Mouse (Mus musculus) brain, embryonic 14.5 days (tissue): Measurements from ENCODE around the gene Ly86.

ENCODE experiments used
- CTCF ChIP-seq: fragments of 200-500 bp; IDR thresholded peaks from 2 replicates; pipeline ENCODE4 v1.5.1; 2012; ENCODE audit warnings: inconsistent platforms, mild to moderate bottlenecking, moderate library complexity, borderline replicate concordance; ENCODE audit not compliant: insufficient read depth, insufficient read length; ENCODE audit errors: extremely low read depth
- POLR2A ChIP-seq: fragments of 200-500 bp; IDR thresholded peaks from 2 replicates; pipeline ENCODE4 v1.6.1; 2012; ENCODE audit warnings: mild to moderate bottlenecking, inconsistent platforms, borderline replicate concordance; ENCODE audit not compliant: poor library complexity, insufficient read depth, insufficient read length, severe bottlenecking; ENCODE audit errors: extremely low read depth

GRCm38 (mm10) chr13:37451471-37451870, 106.5 kb downstream of the Ly86 start:
- TF ChIP-seq CTCF (no peak), POLR2A (no peak)
